ENCODE assay signal across 11 mouse cellular contexts in the genomic region with DNA sequence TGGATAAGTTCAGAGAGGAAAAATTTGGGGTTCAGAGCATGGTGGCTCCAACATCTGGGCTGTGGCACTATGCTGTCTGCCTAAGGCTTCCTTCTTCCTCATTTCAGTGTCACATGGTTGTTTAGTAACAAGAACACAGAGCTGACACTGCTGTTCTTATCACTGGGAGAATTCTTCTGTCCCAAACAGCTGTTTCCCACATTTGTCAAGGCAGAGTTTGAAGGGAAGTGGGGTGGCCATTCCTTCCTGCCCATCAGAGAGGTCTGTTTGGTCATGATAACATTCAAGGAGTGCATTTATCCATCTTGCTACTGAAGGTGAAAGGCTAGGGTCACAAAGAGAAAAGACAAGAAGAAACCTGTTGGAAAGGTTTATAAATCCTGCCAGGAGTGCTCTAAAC.
DNase-seq lines count a peak whose midpoint lies in the region; ATAC-seq lines count a peak whose summit lies in the region.
"Had no signal": no experiment of that assay in that cellular context is flagged by ENCODE, and none has a peak within 500 bp of the region (broad histone marks: within the 10 kb centered on the region; RNA-seq: fewer than 3 reads in every experiment).

No protein-coding gene starts in this region.

- peak; percentile 64 for ATAC-seq in kidney, embryonic 15.5 days (replicated peaks; ENCODE audit: low FRiP score)
- ATAC-seq in megakaryocyte-erythroid progenitor cell, adult 5-6 weeks (replicated peaks; ENCODE audit: low FRiP score, low TSS enrichment, poor library complexity, severe bottlenecking): no peak
- ATAC-seq: forebrain, embryonic 13.5 days had no signal

- H3K36me3 ChIP-seq in kidney, embryonic 15.5 days: no peaks in the 10 kb centered on the region
- H3K36me3 ChIP-seq: neural tube, embryonic 13.5 days had no signal

- DNase-seq in embryo, embryonic 10 days (ENCODE audit: low spot score): peak; percentile 52
- no peak for DNase-seq in embryo, embryonic 11 days
- DNase-seq in heart, adult 18-20 months: peak; percentile 50 to 75
- DNase-seq in lung, postnatal 4 days: peak; percentile 30 to 39
- DNase-seq in left cerebral cortex, adult 18-20 months (ENCODE audit: low spot score in 2 of 2): no peak
- DNase-seq in gastrocnemius, postnatal 36 days: no peak
- DNase-seq: thymus, postnatal 25 days had no signal

- intact Hi-C loops in gastrocnemius, postnatal 36 days (cut with DNase I): no loop called here

- no peaks in the 10 kb centered on the region for H3K9me3 ChIP-seq in kidney, embryonic 15.5 days (replicated peaks)
- H3K9me3 ChIP-seq: neural tube, embryonic 13.5 days had no signal

- H3K4me1 ChIP-seq in kidney, embryonic 15.5 days: peaks cover 27% of the 10 kb centered on the region
- H3K4me1 ChIP-seq: forebrain, embryonic 13.5 days had no signal

- H3K27ac ChIP-seq in kidney, embryonic 15.5 days: peak overlapping the region; percentile 91
- H3K27ac ChIP-seq: forebrain, embryonic 13.5 days; neural tube, embryonic 13.5 days had no signal

- no peak overlapping the region for H3K9ac ChIP-seq in kidney, embryonic 15.5 days
- H3K9ac ChIP-seq: forebrain, embryonic 13.5 days; neural tube, embryonic 13.5 days had no signal

- H3K4me3 ChIP-seq in kidney, embryonic 15.5 days (replicated peaks): no peak overlapping the region
- H3K4me3 ChIP-seq: forebrain, embryonic 13.5 days; neural tube, embryonic 13.5 days had no signal

- no peaks in the 10 kb centered on the region for H3K27me3 ChIP-seq in kidney, embryonic 15.5 days
- H3K27me3 ChIP-seq: neural tube, embryonic 13.5 days had no signal

- no peak overlapping the region for H3K4me2 ChIP-seq in kidney, embryonic 15.5 days
- H3K4me2 ChIP-seq: forebrain, embryonic 13.5 days; neural tube, embryonic 13.5 days had no signal

Comparison
In these comparisons a context has a peak if more than half of its experiments do, and no peak if none do; other contexts are left out.
1. DNase-seq: peak in embryo, embryonic 10 days (single experiment), heart, adult 18-20 months (2 of 2) and lung, postnatal 4 days (2 of 2); none in embryo, embryonic 11 days (single experiment), left cerebral cortex, adult 18-20 months (0 of 2) and gastrocnemius, postnatal 36 days (0 of 2).